Mouse (Mus musculus) testis, adult 2 months (tissue): ENCODE measurements at regions not wholly inside any gene's neighbourhood (a gene's known extent, or its start where the extent isn't known, plus 50 kb on each side); places are given as distances from the start of the nearest gene placed in this dataset.

Experiments used
- CTCF ChIP-seq: fragments of 200-500 bp; IDR thresholded peaks from 2 replicates; pipeline ENCODE4 v1.5.1; 2012; ENCODE audit warnings: low read depth, mild to moderate bottlenecking, inconsistent platforms, low read length, moderate library complexity; ENCODE audit not compliant: control insufficient read depth, insufficient read depth, insufficient replicate concordance
- POLR2A ChIP-seq: fragments of 200-500 bp; IDR thresholded peaks from 2 replicates; pipeline ENCODE4 v1.6.1; 2012; ENCODE audit warnings: low read depth, mild to moderate bottlenecking, inconsistent platforms, low read length, moderate library complexity; ENCODE audit not compliant: control insufficient read depth

- no peak for TF ChIP-seq POLR2A
- TF ChIP-seq CTCF = no peak
Measured at GRCm38 (mm10) chr16:95776010-95776409, 74.1 kb downstream of the Ets2 start.
